Mouse (Mus musculus): ENCODE measurements at regions not wholly inside any gene's neighbourhood (a gene's known extent, or its start where the extent isn't known, plus 50 kb on each side); places are given as distances from the start of the nearest gene placed in this dataset.
"Not testable (repeated sequence)": the region's sequence is repeated elsewhere in the genome, so short reads cannot be mapped to it uniquely, and the experiment has no call there.

DNA sequence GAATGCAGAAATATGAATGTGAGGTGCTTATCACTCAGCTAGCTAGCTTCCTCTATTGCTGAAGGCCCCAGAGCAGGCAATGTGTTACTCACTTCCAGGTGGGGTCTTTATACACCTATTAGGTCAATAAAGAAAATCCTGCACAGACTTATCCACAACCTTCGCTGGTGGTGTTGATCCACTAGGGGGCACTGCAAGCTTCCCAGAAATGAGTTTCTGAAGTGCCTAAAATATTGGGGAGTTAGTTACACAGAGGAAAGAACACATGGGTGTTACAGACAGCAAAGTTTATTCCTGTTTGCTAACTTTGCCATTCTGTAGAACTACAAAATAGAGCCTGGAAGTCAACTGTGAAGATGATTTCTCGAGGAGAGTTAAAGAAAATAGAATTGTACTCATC, 836.9 kb downstream of the Dad1 start:
- not testable (repeated sequence) for DNase-seq (ENCODE audit: low read depth in 1 of 2, low spot score in 2 of 2); H3K4me1 ChIP-seq (ENCODE audit: control insufficient read depth, insufficient read depth, insufficient read length); H3K36me3 ChIP-seq (ENCODE audit: control insufficient read depth, insufficient read depth, low read length); H3K27ac ChIP-seq (ENCODE audit: insufficient read depth, low read length); H3K4me3 ChIP-seq (ENCODE audit: extremely low read depth, insufficient read depth, insufficient read length); H3K27me3 ChIP-seq (ENCODE audit: control insufficient read depth, insufficient read depth, low read length)
- WGBS = 49% methylated on average over 2 of the region's 2 CpGs

DNA sequence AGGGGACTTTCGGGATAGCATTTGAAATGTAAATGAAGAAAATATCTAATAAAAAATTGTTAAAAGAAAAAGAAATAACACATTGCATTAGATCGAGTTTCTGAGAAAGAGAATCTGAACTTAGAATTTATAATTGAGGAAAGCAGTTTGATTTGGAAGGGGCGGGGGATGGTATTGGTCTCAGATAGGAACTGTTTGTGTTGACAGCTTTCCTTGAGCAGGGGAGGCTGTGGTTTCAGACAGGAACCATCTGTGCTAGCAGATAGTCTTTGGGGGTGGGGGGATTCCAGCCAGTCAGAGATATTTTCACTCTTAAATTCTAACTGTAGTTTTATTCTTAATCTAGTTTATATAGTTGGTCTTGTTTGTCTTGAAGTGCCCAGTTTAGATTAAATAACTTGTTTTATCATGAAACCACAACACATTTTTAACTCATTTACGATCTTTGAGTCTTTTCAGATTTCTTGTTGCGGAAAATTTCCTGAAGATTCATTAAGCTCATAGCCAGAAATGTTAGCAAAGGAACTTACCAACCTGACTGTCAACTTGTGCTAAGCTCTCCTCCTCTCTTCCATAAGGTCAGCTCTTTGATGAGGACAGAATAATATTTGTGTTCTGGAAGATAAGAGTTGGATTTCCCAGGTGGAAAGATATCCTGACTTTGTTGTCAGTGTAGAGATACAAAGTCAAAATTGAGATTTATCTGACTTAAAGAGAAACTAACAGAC, 846.2 kb downstream of the Dad1 start:
- H3K27me3 ChIP-seq (ENCODE audit: control insufficient read depth, insufficient read depth, low read length) = not testable (repeated sequence)
- 3% methylated on average over 3 of the region's 5 CpGs for WGBS

GRCm38 (mm10) chr14:53390307-53390706, 863.6 kb downstream of the Dad1 start:
- not testable (repeated sequence) for H3K4me1 ChIP-seq (ENCODE audit: control insufficient read depth, insufficient read depth, insufficient read length); H3K4me3 ChIP-seq (ENCODE audit: extremely low read depth, insufficient read depth, insufficient read length); DNase-seq (ENCODE audit: low read depth in 1 of 2, low spot score in 2 of 2); H3K36me3 ChIP-seq (ENCODE audit: control insufficient read depth, insufficient read depth, low read length); H3K27ac ChIP-seq (ENCODE audit: insufficient read depth, low read length); H3K27me3 ChIP-seq (ENCODE audit: control insufficient read depth, insufficient read depth, low read length)
- no CpG with 5 or more reads among the region's 1 CpGs for WGBS

More for the DNA sequence above, 846.2 kb downstream of the Dad1 start:
- H3K27ac ChIP-seq (ENCODE audit: insufficient read depth, low read length); H3K4me1 ChIP-seq (ENCODE audit: control insufficient read depth, insufficient read depth, insufficient read length); H3K36me3 ChIP-seq (ENCODE audit: control insufficient read depth, insufficient read depth, low read length); H3K4me3 ChIP-seq (ENCODE audit: extremely low read depth, insufficient read depth, insufficient read length); DNase-seq (ENCODE audit: low read depth in 1 of 2, low spot score in 2 of 2): not testable (repeated sequence)

DNA sequence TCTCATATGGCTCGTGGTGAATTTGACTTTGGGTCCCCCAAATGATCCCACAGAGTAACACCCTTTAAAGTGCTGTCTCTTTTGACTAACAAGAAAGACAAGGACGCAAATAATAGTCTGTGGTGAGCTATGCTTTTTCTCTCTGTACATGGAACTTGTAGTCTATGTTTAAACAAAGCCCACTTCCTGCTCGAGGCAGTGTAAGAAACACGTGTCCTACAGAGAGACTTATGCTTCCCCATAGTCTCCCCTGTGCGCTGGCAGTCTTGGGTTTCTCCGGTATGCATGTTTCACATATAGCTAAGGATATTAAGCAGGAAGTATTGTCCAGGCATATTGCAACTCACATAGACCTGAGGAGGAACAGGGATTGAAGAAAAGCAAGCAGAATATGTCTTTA, 879.0 kb upstream of the Olfr1507 start:
- H3K27me3 ChIP-seq (ENCODE audit: control insufficient read depth, insufficient read depth, low read length); H3K4me3 ChIP-seq (ENCODE audit: extremely low read depth, insufficient read depth, insufficient read length); H3K36me3 ChIP-seq (ENCODE audit: control insufficient read depth, insufficient read depth, low read length); H3K27ac ChIP-seq (ENCODE audit: insufficient read depth, low read length); DNase-seq (ENCODE audit: low read depth in 1 of 2, low spot score in 2 of 2); H3K4me1 ChIP-seq (ENCODE audit: control insufficient read depth, insufficient read depth, insufficient read length): not testable (repeated sequence)
- WGBS = 14% methylated on average over 5 of the region's 6 CpGs

- not testable (repeated sequence) for DNase-seq (ENCODE audit: low read depth in 1 of 2, low spot score in 2 of 2); H3K36me3 ChIP-seq (ENCODE audit: control insufficient read depth, insufficient read depth, low read length); H3K27me3 ChIP-seq (ENCODE audit: control insufficient read depth, insufficient read depth, low read length); H3K27ac ChIP-seq (ENCODE audit: insufficient read depth, low read length); H3K4me3 ChIP-seq (ENCODE audit: extremely low read depth, insufficient read depth, insufficient read length); H3K4me1 ChIP-seq (ENCODE audit: control insufficient read depth, insufficient read depth, insufficient read length)
- WGBS = 45% methylated on average over 1 of the region's 2 CpGs
These were observed 878.4 kb upstream of the Olfr1507 start for GRCm38 (mm10) chr14:53373777-53374468.

DNA sequence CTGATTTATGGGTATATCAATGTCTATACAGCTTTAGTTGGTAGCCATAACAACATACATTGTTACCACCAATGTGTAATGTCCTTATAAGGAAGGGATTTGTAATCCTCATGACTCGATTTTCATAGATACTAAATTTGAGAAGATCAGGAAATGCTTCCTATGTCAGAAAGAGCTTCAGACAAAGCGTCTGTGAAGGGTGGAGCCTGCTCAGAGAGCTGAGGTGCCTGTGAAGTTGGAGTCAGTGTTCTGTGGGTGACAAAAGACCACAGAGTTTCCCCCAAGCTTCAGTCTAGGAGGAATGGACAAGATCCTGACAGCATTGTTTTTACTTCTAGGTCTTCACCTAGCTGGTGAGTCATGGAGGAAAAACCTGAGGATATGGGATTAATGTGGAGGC, 874.2 kb upstream of the Olfr1507 start:
- 22% methylated on average over 2 of the region's 2 CpGs for WGBS
- Histone ChIP-seq H3K4me1 (ENCODE audit: control insufficient read depth, insufficient read depth, insufficient read length) (no peaks in the 10 kb centered on the region), H3K27ac (ENCODE audit: insufficient read depth, low read length) (no peak overlapping the region; the same call in 1 of the 2 replicates), H3K27me3 (ENCODE audit: control insufficient read depth, insufficient read depth, low read length) (no peaks in the 10 kb centered on the region), H3K4me3 (ENCODE audit: extremely low read depth, insufficient read depth, insufficient read length) (no peak overlapping the region), H3K36me3 (ENCODE audit: control insufficient read depth, insufficient read depth, low read length) (no peaks in the 10 kb centered on the region)
- no peak for TF ChIP-seq CTCF (IDR thresholded peaks at IDR 0.05; ENCODE audit: extremely low read depth, insufficient read depth, insufficient read length, insufficient replicate concordance)
- TF ChIP-seq POLR2A (IDR thresholded peaks at IDR 0.05; ENCODE audit: low read depth, low read length) = no peak
- DNase-seq (ENCODE audit: low read depth in 1 of 2, low spot score in 2 of 2) = no peak

- not testable (repeated sequence) for H3K27ac ChIP-seq (ENCODE audit: insufficient read depth, low read length); H3K36me3 ChIP-seq (ENCODE audit: control insufficient read depth, insufficient read depth, low read length); DNase-seq (ENCODE audit: low read depth in 1 of 2, low spot score in 2 of 2)
These were observed 871.9 kb upstream of the Olfr1507 start for GRCm38 (mm10) chr14:53367420-53367819.

DNA sequence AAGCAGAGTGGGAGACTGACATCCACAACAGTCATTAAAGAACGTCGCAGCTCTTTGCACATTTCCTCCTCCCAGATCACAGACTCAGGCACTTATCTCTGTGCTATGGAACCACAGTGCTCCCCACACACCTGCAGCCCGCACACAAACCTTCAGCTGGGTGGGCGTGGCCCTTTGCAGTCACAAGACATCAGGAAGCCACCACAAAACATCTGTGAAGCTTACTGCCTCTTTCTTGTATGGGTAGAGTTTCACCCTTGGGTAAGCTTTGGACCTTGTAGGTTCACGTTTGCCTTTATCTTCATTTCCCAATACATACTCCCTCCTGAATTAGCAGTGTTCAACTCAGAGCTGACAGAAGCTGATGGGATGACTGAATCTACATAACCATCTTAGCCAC, 868.4 kb upstream of the Olfr1507 start:
- DNase-seq (ENCODE audit: low read depth in 1 of 2, low spot score in 2 of 2) = peak; percentile 3 to 18
- not testable (repeated sequence) for H3K27me3 ChIP-seq (ENCODE audit: control insufficient read depth, insufficient read depth, low read length); H3K4me1 ChIP-seq (ENCODE audit: control insufficient read depth, insufficient read depth, insufficient read length); H3K4me3 ChIP-seq (ENCODE audit: extremely low read depth, insufficient read depth, insufficient read length); H3K36me3 ChIP-seq (ENCODE audit: control insufficient read depth, insufficient read depth, low read length); H3K27ac ChIP-seq (ENCODE audit: insufficient read depth, low read length)
- WGBS = 10% methylated on average over 5 of the region's 5 CpGs

More at GRCm38 (mm10) chr14:53367420-53367819, 871.9 kb upstream of the Olfr1507 start:
- WGBS = 38% methylated on average over 1 of the region's 1 CpGs
- not testable (repeated sequence) for H3K4me3 ChIP-seq (ENCODE audit: extremely low read depth, insufficient read depth, insufficient read length); H3K4me1 ChIP-seq (ENCODE audit: control insufficient read depth, insufficient read depth, insufficient read length); H3K27me3 ChIP-seq (ENCODE audit: control insufficient read depth, insufficient read depth, low read length)

GRCm38 (mm10) chr14:53362054-53362453, 866.5 kb upstream of the Olfr1507 start:
- DNase-seq (ENCODE audit: low read depth in 1 of 2, low spot score in 2 of 2) = peak in 1 of 2 experiments; percentile 2
- H3K4me1 ChIP-seq (ENCODE audit: control insufficient read depth, insufficient read depth, insufficient read length); H3K36me3 ChIP-seq (ENCODE audit: control insufficient read depth, insufficient read depth, low read length); H3K27ac ChIP-seq (ENCODE audit: insufficient read depth, low read length); H3K4me3 ChIP-seq (ENCODE audit: extremely low read depth, insufficient read depth, insufficient read length); H3K27me3 ChIP-seq (ENCODE audit: control insufficient read depth, insufficient read depth, low read length): not testable (repeated sequence)
- 61% methylated on average over 2 of the region's 2 CpGs for WGBS

- H3K4me1 ChIP-seq (ENCODE audit: control insufficient read depth, insufficient read depth, insufficient read length); H3K27ac ChIP-seq (ENCODE audit: insufficient read depth, low read length); H3K36me3 ChIP-seq (ENCODE audit: control insufficient read depth, insufficient read depth, low read length); DNase-seq (ENCODE audit: low read depth in 1 of 2, low spot score in 2 of 2); H3K27me3 ChIP-seq (ENCODE audit: control insufficient read depth, insufficient read depth, low read length); H3K4me3 ChIP-seq (ENCODE audit: extremely low read depth, insufficient read depth, insufficient read length): not testable (repeated sequence)
- WGBS = 54% methylated on average over 1 of the region's 2 CpGs
These were observed 861.9 kb upstream of the Olfr1507 start for GRCm38 (mm10) chr14:53357498-53357897.

- H3K27ac ChIP-seq (ENCODE audit: insufficient read depth, low read length); DNase-seq (ENCODE audit: low read depth in 1 of 2, low spot score in 2 of 2); H3K4me3 ChIP-seq (ENCODE audit: extremely low read depth, insufficient read depth, insufficient read length); H3K27me3 ChIP-seq (ENCODE audit: control insufficient read depth, insufficient read depth, low read length); H3K36me3 ChIP-seq (ENCODE audit: control insufficient read depth, insufficient read depth, low read length); H3K4me1 ChIP-seq (ENCODE audit: control insufficient read depth, insufficient read depth, insufficient read length): not testable (repeated sequence)
- WGBS = no CpG with 5 or more reads among the region's 1 CpGs
These were observed 861.2 kb upstream of the Olfr1507 start for GRCm38 (mm10) chr14:53356783-53357182.

Data from spleen, adult 2 months (tissue).